Mouse (Mus musculus) retina, postnatal 7 days (tissue): ENCODE results near the gene Zp2.

Experiments
- DNase-seq: peaks from one replicate; pipeline ENCODE4 v3.0.0-alpha.2; 2012; ENCODE audit warnings: low read depth, low spot score

Zp2 gene

GRCm38 (mm10) chr7:120142743-120143142 is 2.3 kb downstream of the Zp2 start:
- no peak for DNase-seq

GRCm38 (mm10) chr7:120128951-120129350 is 16.1 kb downstream of the Zp2 start:
- DNase-seq, result no peak

- no peak for DNase-seq
Measured at GRCm38 (mm10) chr7:120127686-120128059, 17.4 kb downstream of the Zp2 start.

GRCm38 (mm10) chr7:120126976-120127685 is 18.0 kb downstream of the Zp2 start:
- no peak for DNase-seq

GRCm38 (mm10) chr7:120124844-120125243 is 20.2 kb downstream of the Zp2 start:
- peak; percentile 74 for DNase-seq

- DNase-seq, result no peak
Measured at GRCm38 (mm10) chr7:120123776-120124175, 21.3 kb downstream of the Zp2 start.

GRCm38 (mm10) chr7:120117529-120117928 is 27.6 kb downstream of the Zp2 start:
- no peak for DNase-seq

- no peak for DNase-seq
Measured at GRCm38 (mm10) chr7:120116976-120117375, 28.1 kb downstream of the Zp2 start.

- DNase-seq, result no peak
Measured at GRCm38 (mm10) chr7:120109676-120110075, 35.4 kb downstream of the Zp2 start.

GRCm38 (mm10) chr7:120106356-120106755 is 38.7 kb downstream of the Zp2 start:
- no peak for DNase-seq

- no peak for DNase-seq
Measured at GRCm38 (mm10) chr7:120104975-120105374, 40.1 kb downstream of the Zp2 start.

- no peak for DNase-seq
Measured at GRCm38 (mm10) chr7:120103019-120103567, 42.0 kb downstream of the Zp2 start.

GRCm38 (mm10) chr7:120102164-120102972 is 42.7 kb downstream of the Zp2 start, which contains the start of gene Tmem159:
Tmem159 (plus strand) TSS chr7:120102353.
- DNase-seq, result peak; percentile 82

- DNase-seq, result peak; percentile 58
Measured at GRCm38 (mm10) chr7:120098403-120098802, 46.7 kb downstream of the Zp2 start.

GRCm38 (mm10) chr7:120097845-120098244 is 47.2 kb downstream of the Zp2 start:
- peak; percentile 67 for DNase-seq

GRCm38 (mm10) chr7:120095180-120095579 is 49.9 kb downstream of the Zp2 start, which contains the start of gene Dnah3:
Dnah3 (minus strand) TSS chr7:120095280.
- no peak for DNase-seq

GRCm38 (mm10) chr7:120094216-120094615 is 50.9 kb downstream of the Zp2 start:
- DNase-seq, result no peak

GRCm38 (mm10) chr7:120093033-120093432 is 52.1 kb downstream of the Zp2 start:
- no peak for DNase-seq

- DNase-seq, result no peak
Measured at GRCm38 (mm10) chr7:120080177-120080576, 64.9 kb downstream of the Zp2 start.
